Mouse (Mus musculus): ENCODE data around the gene Vmn1r86. TPM values are rescaled to one million over a fixed set of nuclear protein-coding genes. Genes with fewer than 3 reads are reported as not detected.
"Not testable (repeated sequence)": the region's sequence is repeated elsewhere in the genome, so short reads cannot be mapped to it uniquely, and the experiment has no call there.

Vmn1r86 gene
- total RNA-seq (2022): not detected

- no peak for DNase-seq (ENCODE audit: low spot score)
Measured at GRCm38 (mm10) chr7:13119817-13120216, at the start of gene Vmn1r86. Vmn1r86 (minus strand) TSS chr7:13119917.

DNA sequence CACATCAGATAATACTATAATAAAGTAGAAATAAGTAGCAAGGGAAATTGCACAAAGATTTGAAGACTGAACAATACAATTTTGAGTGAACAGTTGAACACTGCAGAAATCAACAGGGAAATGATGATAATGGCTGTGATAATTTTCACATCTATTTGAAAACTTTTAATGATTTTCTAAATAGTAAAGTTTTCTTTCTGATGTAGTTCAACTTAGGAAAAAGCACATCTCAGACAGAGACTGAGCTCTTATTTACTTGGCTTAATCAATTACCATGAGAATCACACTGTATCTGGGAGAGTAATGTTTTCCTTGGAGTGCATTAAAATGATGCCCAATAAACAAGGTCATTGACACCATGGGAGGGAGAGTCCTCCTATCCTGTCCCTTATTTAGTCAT lies 39.6 kb upstream of the Vmn1r86 start, which contains the start of gene Vmn1r88:
Gene Vmn1r88 (plus strand): TSS at position 301 of the 400 bp plus-strand sequence.
- no peak for DNase-seq (ENCODE audit: low spot score)

- DNase-seq (ENCODE audit: low spot score): no peak
Measured at GRCm38 (mm10) chr7:13140057-13140456, 20.3 kb upstream of the Vmn1r86 start, which contains the start of gene Vmn1r87. Vmn1r87 (minus strand) TSS chr7:13140157.

- no peak for DNase-seq (ENCODE audit: low spot score)
Measured at GRCm38 (mm10) chr7:13137340-13137739, 17.6 kb upstream of the Vmn1r86 start.

GRCm38 (mm10) chr7:13131856-13132255 lies 12.1 kb upstream of the Vmn1r86 start:
- no peak for DNase-seq (ENCODE audit: low spot score)

- not testable (repeated sequence) for DNase-seq (ENCODE audit: low spot score)
Measured at GRCm38 (mm10) chr7:13123554-13124153, 3.9 kb upstream of the Vmn1r86 start.

DNA sequence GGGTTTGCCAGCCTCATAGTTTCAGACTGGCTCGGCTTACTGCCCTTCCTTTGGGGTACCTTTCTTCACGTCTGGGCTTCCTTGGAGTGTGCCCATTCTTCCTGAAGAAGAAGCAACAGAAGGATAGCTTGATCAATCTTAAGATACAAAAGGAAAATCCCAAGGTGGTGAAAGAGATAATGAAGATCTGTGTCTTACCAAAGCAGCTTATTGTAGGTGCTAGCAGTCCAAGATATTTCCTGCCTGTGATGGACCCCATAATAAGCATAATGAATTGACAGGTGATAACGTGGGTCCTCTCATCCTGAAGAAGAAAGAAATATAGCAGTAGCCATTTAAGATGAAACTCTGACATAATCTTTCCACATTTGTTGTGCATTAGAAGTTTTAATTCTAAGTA lies 24.6 kb downstream of the Vmn1r86 start, which contains the start of gene Vmn1r85:
Gene Vmn1r85 (minus strand): TSS at position 101 of the 400 bp plus-strand sequence.
- no peak for DNase-seq (ENCODE audit: low spot score)

DNA sequence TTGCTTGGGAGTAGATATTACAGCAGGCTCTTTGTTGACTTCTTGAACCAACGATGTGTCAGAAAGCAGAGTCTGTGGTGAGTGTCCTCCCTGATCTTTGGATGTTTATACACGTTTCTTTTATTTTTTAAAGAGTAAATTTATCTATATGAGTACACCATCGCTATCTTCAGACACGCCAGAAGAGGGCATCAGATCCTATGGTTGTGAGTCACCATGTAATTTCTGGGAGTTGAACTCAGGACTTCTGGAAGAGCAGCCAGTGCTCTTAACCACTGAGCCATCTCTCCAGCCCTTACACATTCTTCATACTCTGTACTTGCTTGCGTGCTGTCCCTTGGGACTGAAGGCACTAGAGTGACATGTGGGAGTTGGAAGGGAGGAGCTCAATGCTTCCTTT lies 47.4 kb downstream of the Vmn1r86 start:
- no peak for DNase-seq (ENCODE audit: low spot score)

DNA sequence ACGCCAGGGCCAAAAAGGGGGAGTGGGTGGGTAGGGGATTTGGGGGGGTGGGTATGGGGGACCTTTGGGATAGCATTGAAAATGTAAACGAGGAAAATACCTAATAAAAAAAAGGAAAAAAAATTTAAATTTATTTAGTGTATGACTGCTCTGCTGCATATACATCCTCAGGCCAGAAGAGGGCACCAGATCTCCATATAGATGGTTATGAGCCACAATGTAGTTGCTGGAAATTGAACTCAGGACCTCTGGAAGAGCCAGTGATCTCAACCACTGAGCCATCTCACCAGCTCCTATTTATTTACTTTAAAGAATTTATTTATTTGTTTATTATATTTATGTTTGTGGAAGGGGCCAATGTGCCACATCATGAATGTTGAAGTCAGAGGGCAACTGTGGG lies 56.3 kb downstream of the Vmn1r86 start:
- not testable (repeated sequence) for DNase-seq (ENCODE audit: low spot score)

- DNase-seq (ENCODE audit: low spot score): no peak
Measured at GRCm38 (mm10) chr7:13059536-13059935, 60.2 kb downstream of the Vmn1r86 start.

DNA sequence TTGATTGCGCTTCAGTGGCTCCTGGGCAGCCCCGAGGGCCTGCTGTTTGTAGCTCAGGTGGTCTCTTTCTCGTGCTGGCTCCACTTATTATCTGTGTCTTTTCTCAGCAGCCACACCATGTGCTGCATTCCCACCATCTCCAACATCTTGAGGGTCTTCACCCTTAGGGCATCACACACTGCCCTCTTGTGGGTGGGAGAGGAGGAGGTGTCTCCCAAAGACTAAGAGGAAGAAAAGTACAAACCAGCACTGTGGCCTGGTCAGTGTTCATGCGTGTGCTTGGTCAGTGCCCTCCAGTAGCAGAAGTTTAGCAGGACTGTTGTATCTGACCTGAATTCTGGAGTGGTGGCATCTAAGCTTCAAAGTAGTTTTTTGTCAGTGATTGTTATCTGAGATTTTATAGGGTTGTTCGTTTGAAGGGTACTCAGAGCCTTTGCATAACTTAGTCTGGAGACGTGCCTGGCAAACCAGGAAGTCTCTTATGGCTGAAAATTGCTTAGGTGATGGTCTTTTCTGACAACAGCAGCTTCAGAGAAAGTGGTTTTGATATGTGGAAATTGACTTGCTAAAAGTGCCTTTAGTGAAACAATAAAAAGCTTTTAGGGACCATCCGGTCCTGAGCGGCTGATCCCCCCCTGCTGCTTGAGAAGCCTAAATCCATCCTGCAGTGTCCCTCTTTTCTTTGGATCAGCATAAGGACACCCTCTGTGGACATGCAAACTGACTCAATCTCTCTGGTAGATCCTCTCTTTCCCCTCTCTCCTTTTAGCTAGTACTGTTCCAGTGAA lies 62.6 kb downstream of the Vmn1r86 start:
- DNase-seq (ENCODE audit: low spot score): no peak

- DNase-seq (ENCODE audit: low spot score): peak; percentile 93
Measured at GRCm38 (mm10) chr7:13054287-13055010, 65.3 kb downstream of the Vmn1r86 start, which contains the start of gene Mzf1. Mzf1 (minus strand) TSS chr7:13054764.

- DNase-seq (ENCODE audit: low spot score): no peak
Measured at GRCm38 (mm10) chr7:13053961-13054286, 65.8 kb downstream of the Vmn1r86 start.

DNA sequence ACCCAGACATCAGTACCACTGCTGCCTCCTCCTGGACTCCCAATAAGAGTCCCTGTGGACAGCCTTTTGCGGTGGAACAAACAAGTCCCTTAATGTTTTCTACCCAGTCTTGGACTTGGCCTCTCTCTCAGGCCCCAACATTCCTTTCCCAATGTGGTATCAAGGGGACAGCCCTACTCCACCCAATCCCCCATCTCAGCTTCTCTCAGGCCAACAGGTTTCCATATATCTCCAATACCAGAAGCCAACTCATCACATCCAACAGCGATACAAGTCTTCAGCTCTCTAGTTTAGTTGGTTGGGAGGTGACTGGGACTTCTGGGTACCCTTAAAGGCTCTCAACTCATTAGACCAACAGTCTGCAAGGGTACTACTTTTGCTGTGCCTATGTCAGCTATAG lies 66.2 kb downstream of the Vmn1r86 start:
- no peak for DNase-seq (ENCODE audit: low spot score)

DNA sequence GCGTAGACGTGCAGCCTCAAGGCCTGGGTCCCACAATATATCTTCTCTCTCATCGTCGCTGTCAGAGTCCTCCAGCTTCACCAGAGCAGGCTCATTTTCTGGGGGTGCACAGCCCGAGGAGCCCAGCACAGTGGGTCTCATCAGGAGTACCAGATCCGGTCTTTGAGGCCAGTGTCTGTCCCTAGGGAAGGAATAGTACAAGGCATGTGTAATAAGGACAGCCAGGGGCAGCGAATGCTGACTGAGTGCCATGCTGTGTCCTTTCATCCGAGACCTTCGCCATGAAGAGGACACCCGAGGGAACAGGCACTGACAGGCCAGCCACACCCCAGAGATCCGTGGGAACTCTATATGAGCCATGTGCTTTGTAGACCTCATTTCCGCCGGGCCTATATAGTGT lies 66.7 kb downstream of the Vmn1r86 start:
- no peak for DNase-seq (ENCODE audit: low spot score)

Other genes starting within 250 kb of the Vmn1r86 start
- gene Zfp128, start 238.7 kb downstream of the Vmn1r86 start, total RNA-seq (2022): 1 to 10 TPM; 3.0 to 3.9 (median 3.5) TPM
- 1 to 10 TPM; 3.8 to 5.5 (median 5.0) TPM for gene Zscan22, start 222.1 kb downstream of the Vmn1r86 start, total RNA-seq (2022)
- 100 to 1,000 TPM; 502 to 620 (median 561) TPM for gene Rps5, start 197.6 kb downstream of the Vmn1r86 start, total RNA-seq (2022)
- under 1 TPM; 0.22 to 0.31 (median 0.25) TPM for gene Rnf225, start 192.5 kb downstream of the Vmn1r86 start, total RNA-seq (2022)
- gene Zfp324, start 154.1 kb downstream of the Vmn1r86 start, total RNA-seq (2022): 1 to 10 TPM; 2.7 to 3.2 (median 2.8) TPM
- 1 to 10 TPM; 2.2 to 4.1 (median 3.6) TPM for gene Zfp446, start 142.1 kb downstream of the Vmn1r86 start, total RNA-seq (2022)
- gene Slc27a5, start 121.7 kb downstream of the Vmn1r86 start, total RNA-seq (2022): not detected
- gene Trim28, start 120.8 kb downstream of the Vmn1r86 start, total RNA-seq (2022): 10 to 100 TPM; 77.8 to 92.6 (median 83.6) TPM
- 10 to 100 TPM in 1 of 4 experiments, 1 to 10 TPM in 3; 6.9 to 11.3 (median 7.2) TPM for gene Zbtb45, start 109.9 kb downstream of the Vmn1r86 start, total RNA-seq (2022)
- 100 to 1,000 TPM; 142 to 153 (median 147) TPM for gene Chmp2a, start 85.1 kb downstream of the Vmn1r86 start, total RNA-seq (2022)
- 100 to 1,000 TPM; 204 to 216 (median 210) TPM for gene Ube2m, start 81.6 kb downstream of the Vmn1r86 start, total RNA-seq (2022)
- under 1 TPM; 0.19 to 0.60 (median 0.29) TPM for gene Mzf1, start 65.2 kb downstream of the Vmn1r86 start, total RNA-seq (2022)
- gene Vmn1r85, start 24.7 kb downstream of the Vmn1r86 start, total RNA-seq (2022): not detected
- gene Vmn1r87, start 20.2 kb upstream of the Vmn1r86 start, total RNA-seq (2022): not detected
- gene Vmn1r88, start 39.7 kb upstream of the Vmn1r86 start, total RNA-seq (2022): under 1 TPM in 3 of 4 experiments, not detected in 1; 0.03 to 0.12 (median 0.09) TPM
- gene Vmn1r89, start 93.1 kb upstream of the Vmn1r86 start, total RNA-seq (2022): not detected
- 1 to 10 TPM; 3.0 to 4.1 (median 3.5) TPM for gene Lig1, start 157.4 kb upstream of the Vmn1r86 start, total RNA-seq (2022)
- 10 to 100 TPM; 10.7 to 11.6 (median 11.2) TPM for gene Zswim9, start 158.8 kb upstream of the Vmn1r86 start, total RNA-seq (2022)
- under 1 TPM in 1 of 4 experiments, not detected in 3; 0.08 TPM for gene Pla2g4c, start 204.7 kb upstream of the Vmn1r86 start, total RNA-seq (2022)